Mouse (Mus musculus): ENCODE measurements around the gene Mrnip.
A peak's percentile ranks its signal among the peaks of the same experiment; 100 is the strongest.

Mrnip gene

DNA sequence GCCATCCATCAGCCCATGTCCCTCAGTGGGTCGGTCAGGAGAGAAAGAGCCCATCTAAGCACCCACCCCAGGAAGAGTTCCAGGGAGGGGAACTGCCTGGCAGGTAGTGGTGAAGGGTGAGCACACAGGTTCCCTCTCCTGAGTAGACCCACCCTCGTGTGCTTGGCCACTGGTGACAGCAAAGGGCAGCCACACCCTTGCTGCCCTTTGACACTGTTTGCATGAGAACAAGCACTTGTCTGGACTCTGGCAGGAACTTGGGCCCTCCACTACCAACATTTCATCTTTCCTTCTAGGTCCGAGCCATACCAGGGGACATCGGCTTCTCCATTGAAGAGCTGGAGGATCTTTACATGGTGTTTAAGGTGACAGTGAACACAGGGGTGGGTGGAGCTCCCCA is 14.9 kb upstream of the Mrnip start:
- no peak for DNase-seq (ENCODE audit: low spot score in 2 of 2)

DNA sequence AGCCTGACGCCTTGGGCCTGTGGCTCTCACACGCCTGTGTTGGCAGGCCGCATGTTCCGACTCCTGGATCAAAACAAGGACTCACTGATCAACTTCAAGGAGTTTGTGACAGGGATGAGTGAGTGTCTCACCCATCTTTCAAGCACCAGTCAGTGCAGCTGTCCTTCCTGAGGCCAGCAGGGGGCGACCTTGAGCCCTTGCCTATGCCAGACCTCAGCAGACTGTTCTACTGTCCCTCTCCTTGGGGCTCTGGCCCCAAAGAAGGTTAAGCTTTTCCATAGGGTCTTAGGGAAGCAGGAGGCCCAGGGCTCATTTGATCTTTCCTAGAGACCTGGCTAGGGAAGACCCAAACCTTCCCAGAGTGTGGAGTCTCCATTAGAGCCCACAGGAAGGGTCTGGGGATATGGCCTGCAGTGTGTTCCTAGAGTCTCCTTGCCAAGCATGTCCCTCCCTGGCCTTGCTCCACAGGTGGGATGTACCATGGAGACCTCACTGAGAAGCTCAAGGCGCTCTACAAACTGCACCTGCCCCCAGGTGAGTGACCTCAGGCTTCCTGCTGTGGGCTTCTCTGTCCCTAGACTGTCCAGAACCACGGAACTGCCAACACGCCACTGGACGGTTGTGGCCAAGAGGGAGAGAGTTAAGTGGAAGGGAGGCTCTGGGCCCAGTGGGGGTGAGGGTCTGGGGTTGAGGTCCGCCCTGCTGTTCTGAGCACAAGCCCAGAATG is 12.5 kb upstream of the Mrnip start:
- peak; percentile 70 to 88 for DNase-seq (ENCODE audit: low spot score in 2 of 2)

DNA sequence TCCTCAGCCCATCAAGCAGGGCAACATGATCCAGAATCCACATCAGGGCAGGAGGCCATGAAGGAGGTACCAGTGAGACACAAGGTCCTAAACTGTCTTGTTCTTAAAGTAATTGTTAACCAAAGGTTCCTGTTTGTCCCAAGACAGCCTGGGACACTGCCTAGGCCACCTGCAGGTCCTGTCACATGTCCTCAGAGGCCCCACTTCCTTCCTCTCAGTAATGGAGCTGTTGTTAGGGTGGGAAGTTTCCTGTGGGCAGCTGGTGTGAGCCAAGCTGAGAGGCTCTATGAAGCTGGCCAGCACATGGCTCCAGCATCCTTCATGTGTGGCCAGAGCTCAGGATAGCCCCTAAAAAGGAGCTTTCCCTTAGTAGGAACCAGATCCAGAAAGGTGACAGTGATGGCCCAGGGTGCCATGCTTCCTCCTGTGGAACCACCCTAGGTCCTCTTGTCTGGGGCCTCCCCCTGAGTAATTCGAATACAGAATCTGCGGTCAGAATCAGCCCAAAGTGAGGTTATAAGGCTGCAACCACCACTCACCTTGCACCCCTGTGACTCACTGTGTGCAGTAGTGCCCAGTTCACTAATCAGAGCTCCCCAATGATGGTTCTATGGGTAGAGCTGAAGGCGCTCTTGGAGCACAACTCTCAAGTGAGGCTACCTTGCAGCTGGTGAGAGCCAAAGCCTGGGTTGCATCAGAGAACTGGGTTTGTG is 11.8 kb upstream of the Mrnip start:
- DNase-seq (ENCODE audit: low spot score in 2 of 2) = no peak

DNA sequence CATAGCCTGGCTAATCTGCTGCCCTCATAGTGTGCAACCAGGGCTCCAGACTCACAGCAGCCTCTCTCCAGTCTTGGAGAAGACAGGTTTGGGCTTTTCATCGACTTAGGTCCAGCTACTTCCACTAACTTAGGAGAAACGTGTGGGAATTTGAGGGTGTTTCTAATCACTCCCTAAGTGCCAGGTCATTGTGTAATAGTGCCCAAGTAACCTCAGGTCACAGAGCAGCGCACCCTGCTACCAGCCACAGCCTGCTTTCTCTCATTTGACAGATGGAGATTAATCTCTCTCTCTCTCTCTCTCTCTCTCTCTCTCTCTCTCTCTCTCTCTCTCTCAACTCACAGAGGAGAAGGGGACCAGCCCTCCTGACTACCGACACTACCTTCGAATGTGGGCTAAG is 5.9 kb upstream of the Mrnip start:
- no peak for DNase-seq (ENCODE audit: low spot score in 2 of 2)

DNA sequence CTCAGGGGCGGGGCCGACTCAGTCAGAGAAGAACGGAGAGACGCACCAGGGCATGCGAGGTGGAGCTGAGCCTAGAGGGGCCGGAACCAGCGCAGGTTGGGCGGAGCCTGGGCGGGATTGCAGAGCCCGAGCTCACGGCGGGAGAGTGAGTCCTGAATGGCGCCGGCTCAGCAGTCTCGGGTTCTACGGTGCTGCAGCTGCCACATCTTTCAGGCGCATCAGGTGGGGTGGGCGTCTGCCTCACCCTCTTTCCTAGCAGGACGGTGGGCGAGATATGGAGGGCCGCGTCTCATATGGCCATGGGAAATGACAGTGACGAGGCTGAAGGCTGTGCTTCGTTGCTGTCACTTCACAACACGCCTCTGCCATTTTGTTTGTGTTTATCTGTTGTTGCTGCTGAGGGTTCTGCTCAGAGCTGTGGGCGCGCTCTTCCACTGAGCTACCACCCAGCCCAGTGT is 515 bp downstream of the Mrnip start:
- DNase-seq (ENCODE audit: low spot score in 2 of 2) = peak; percentile 99

DNA sequence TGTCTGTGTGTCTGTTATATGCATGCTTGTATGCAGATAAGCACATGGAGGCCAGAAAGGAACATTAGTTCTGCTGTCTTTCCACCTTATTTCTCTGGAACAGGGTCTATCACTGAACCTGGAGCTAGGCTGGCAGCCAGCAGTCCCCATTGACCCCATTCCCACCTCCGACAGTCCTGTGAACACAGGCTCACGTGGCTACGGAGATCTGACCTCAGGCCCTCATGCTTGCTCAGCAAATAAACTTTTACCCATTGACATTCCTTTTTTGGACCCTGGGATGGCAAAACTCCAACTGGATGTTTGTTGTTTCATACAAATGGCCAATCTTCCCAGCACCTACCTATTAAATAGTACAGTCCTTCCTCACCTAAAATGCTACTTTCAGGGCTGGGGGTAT is 2.1 kb downstream of the Mrnip start:
- DNase-seq (ENCODE audit: low spot score in 2 of 2) = no peak

DNA sequence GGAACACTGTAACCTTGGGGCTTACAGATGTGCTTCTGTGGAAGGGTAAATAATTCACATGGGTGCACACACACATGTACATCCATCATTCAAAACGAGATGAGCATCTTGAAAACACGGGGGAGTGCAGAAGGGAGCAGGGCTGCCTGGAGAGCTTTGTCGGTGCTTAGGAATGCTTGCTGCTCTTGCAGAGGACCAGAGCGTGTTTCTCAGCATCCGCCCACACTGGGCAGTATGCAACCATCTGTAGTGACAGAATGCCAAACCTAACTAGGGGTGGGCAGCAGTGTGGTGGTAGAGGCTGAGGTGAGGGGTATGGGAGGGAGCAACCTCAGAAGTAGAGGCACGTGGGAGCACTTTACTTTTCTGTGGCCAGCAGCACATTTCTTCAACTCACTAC is 2.9 kb downstream of the Mrnip start:
- DNase-seq (ENCODE audit: low spot score in 2 of 2) = no peak

DNA sequence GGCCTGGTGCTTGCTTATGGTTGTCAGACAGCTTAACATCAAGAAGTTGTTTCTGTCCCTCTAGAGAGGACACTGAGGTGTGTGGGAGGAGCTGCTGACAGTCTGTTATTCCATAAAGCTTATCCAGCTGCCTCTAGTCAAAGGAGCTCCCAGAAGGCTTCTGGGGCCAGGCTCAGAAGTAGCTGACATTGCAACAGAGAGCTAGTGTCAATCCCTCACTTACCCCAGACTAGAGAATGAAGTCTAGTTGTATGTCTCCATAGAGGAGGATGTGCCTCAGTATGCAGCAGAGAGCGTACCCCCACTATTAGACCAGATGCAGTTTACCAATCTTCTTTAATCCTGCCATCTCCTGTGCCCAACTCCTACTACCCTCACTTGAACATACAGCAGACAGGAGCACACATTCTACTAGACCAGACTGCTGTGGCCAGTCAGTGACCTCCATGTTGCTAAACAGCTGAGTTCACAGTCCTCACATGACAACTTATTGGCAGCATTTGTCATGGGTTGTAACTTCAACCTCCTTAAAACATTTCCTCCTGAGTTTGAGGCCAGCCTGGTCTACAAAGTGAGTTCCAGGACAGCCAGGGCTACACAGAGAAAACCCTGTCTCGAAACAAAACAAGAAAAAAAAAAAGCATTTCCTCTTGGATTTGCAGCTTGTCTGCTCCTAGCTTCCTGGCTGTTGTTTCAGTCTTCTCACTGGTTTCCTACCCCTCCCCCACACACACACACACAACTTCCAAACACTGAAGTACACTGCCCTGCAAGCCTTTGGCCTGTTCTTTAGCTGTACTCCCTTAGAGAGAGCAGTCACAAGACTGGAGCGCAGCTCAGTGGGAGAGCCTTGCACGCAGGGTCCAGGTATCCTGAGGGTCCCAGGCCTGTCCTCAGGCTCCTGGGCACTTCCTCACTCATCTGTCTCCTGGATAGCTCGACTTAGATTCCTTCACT is 4.6 kb downstream of the Mrnip start:
- no peak for DNase-seq (ENCODE audit: low spot score in 2 of 2)

DNA sequence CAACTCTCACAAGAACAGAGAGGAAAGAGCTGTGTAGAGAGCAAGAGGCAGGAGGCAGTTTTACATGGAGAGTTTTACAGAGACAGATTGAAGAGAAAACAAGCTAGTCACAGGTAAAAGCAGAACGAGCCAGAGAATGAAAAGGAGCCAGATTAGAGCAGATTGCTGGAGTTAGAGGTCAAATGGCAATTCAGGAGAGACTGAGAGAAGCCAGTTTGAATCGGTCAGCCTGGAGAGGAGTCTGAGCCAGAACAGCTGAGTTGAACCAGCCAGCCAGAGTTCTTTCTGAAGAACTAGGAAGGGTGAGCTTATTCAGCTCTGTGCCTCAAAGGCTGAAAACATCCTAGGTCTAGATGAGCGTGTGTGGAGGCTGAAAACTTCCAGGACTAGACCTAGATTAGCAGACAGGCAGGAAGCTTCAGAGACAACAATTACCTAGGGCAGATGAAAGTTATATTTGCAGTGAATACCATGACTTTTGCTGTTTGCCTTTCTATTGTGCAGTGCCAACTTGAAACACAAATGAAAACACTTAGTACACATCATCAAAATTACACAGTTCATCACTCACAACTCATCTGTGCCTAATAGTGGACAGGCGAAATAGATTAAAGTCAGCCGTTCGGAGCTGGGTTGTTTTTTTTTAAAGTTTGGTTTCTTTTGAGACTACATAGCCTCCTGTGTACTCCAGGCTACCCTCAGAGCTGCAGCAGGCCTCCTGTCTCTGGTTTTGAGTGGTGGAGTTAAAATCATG is 6.4 kb downstream of the Mrnip start:
- no peak for DNase-seq (ENCODE audit: low spot score in 2 of 2)

DNA sequence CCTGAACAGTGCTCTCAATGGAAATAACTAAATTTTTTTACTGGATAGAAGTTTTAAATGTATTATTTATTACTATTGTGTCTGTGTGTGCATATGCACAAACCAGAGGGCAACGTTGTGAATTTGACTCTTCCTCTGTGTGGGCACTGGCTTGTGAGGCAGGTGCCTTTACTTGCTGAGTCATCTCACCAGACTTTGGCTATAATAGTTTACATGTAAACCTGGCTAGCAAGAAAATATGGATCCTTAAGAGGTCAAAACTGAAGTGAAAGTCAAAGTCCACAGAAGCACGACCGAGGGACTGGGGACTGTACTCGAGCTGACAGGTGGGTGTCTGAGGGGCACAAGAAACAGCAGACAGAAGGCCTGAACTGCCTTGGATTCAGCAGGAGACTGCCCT is 8.5 kb downstream of the Mrnip start:
- DNase-seq (ENCODE audit: low spot score in 2 of 2) = no peak

DNA sequence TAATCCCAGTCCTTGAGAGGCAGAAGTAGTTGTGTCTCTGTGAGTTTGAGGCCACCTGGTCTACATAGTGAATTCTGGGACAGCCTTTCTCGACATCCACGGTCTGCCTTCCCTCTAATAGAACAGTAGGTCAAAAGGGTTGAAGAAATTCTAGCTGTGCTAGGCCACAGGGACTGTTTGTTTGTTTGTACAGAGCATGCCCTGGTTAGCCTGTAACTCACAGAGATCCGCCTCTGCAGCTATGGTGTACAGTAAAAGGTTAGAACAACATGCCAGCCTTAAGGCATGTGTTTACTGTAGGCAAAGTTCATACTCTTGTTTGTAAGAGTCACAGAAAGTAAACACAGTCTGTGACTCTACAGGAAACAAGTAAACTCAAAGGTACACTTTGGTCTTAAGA is 10.5 kb downstream of the Mrnip start:
- no peak for DNase-seq (ENCODE audit: low spot score in 2 of 2)

DNA sequence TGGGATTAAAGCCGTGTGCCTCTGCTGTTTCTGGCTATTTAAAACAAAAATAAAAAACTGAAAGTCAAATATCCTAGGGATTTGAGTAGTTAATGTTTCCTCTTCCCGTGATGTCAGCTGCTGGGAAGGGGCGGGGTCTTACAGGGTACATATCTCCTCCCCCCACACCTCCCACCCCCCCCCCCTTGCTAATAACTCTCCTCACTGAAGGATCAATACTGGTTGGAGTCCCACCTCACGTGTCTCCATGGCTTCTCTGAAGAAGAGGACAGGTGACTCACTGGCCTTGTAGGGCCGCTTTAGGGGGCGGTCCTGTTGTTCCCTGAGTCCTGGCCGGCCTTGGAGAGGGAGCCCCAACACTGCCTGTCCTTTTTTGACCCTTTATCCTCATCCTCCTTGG is 14.4 kb downstream of the Mrnip start:
- no peak for DNase-seq (ENCODE audit: low spot score in 2 of 2)

DNA sequence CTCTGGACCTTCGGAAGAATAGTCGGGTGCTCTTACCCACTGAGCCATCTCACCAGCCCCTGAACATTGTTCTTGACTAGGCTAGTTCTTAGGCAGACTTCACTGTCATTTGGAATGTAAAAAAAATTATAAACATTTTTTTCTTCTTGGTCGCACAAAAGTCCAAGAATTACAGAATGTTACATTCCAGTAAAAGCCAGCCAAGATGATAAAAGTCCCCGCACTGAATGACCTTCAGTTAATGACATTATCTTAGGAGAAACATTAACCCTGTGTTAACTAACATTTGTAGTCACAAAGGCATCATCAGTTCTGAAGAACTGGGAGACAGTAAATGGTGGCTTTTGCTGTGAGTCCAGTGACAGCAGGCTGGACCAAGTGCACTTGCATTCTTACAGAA is 16.1 kb downstream of the Mrnip start:
- DNase-seq (ENCODE audit: low spot score in 2 of 2) = no peak

DNA sequence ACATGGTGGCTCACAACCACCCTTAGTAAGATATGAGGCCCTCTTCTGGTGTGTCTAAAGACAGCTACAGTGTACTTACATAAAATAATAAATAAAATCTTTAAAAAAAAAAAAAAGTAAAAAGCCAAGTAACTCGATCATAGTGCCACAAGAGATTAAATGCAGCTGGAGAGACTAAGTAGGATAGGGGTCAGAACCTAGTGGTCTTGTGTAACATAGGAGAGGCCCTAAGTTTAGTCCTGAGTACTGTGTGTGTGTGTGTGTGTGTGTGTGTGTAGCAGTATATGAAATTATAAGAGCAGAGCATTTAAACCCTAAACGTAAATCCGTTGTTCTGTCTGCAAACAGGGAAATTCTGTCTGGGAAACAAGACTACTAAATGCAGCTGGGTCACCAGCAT is 18.0 kb downstream of the Mrnip start:
- DNase-seq (ENCODE audit: low spot score in 2 of 2) = no peak

DNA sequence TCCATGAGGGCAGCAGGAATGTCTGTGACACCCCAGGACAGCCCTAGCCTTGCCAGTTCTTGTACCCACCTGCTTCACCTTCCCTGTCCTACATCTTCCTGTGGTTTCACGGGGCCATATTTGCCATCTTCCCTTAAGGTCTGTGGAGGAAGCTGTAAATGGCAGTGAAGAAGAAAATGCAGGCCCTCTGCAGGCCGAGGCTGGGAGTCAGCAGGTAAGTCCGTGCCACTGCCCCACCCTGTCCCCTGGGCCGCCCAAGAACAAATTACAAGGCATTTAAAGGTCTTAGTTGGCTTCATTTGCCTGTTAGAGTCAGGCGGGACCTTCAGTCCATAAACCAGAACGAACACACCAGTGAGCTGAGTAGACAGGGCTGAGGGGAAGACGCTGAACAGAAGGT is 19.8 kb downstream of the Mrnip start:
- DNase-seq (ENCODE audit: low spot score in 2 of 2) = no peak

DNA sequence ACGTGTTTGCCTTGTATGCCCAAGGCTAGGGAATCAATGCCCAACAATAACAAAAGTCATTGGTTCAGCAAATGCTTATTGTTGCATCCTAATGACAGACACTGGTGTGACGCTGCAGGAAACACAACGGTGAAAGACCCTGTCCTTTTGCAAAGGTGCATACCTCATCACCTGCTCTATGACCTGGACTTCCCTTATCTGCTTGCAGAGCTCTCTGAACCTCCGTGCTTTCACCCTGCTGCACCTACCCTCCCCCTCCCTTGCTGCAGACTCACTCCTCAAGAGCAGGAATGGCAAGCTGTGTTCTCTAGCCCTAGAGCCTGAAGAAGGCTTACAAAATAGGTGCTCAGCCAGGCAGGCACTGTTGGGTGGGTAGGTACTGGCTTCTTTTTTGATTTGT is 20.5 kb downstream of the Mrnip start:
- DNase-seq (ENCODE audit: low spot score in 2 of 2) = no peak

DNA sequence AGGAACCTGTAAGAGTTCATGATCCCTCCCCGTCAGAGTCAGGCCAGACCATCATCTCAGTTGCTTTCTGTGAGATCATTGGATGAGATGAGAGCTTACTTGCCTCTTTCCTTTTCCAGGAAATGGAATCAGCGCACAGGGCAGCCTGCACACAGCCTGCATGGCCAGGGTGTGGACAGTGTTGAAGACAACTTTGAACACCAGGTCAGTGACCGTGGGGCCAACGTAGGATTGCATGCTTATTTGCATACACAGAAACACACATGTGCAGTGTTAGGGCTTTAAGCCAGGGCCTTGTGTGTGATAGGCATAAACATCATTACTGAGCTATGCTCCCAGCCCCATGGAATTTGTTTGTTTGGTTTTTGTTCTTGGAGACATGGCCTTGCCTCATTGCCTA is 23.3 kb downstream of the Mrnip start:
- no peak for DNase-seq (ENCODE audit: low spot score in 2 of 2)

DNA sequence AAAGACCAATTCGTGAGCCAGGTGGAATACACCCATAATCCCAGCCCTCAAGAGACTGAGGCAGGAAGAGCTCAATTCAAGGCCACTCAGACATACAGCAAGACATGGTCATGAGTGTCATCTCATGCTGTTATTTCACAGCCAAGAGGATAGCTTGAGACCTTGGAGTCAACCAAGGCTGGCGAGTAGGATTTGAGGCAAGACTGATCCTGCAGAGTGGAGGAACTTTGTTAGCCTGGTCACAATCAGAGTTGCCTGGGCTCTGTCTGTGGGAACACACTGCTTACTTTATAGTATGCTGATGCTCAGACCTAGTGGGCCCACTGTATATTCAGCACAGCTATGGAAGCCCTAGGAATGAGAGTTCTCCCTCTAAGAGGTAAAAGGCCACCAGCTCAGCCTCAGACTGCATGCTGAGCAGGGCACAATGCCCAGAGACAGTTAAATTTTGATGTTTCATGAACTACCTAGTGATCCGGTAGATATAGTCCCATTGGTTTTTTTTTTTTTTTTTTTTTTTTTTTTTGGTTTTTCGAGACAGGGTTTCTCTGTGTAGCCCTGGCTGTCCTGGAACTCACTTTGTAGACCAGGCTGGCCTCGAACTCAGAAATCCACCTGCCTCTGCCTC is 24.1 kb downstream of the Mrnip start:
- no peak for DNase-seq (ENCODE audit: low spot score in 2 of 2)

DNA sequence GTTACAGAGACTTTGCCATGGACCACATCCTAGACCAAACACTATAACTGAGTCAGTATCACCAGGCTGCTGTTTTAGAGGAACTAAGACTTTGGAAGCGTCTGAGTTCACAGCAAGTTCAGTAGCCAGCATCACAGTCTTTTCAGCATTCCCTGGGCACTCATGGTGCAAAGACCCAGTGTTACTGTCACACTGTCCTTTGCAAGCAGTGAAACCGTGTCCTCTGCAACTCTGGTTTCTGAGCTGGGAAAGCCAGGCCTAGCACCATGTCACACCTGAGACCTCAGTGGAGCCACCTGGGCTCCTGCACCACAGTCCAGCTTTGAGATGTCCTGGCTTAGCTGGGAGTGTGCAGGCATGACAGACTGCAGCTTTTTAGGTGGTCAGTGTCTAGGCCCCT is 24.7 kb downstream of the Mrnip start:
- no peak for DNase-seq (ENCODE audit: low spot score in 2 of 2)

DNA sequence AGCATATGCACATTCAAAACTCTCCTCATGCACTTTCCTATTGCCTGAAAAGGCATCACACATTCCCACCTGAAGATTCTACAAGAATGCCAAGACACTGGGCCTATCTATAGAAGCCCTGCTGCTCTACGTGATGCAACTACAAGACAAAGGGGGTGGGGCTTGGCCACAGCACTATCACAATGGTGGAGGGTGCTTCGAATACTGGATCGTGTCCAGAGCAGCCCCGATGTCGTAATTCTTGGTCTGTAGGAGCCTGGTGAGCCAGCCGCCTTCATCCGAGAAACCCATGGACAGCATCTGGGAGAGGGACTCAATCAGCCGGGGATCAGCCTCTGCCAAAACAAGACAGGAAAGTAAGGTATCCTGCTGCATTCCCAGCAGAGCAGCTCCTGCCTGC is 26.4 kb downstream of the Mrnip start:
- no peak for DNase-seq (ENCODE audit: low spot score in 2 of 2)

DNA sequence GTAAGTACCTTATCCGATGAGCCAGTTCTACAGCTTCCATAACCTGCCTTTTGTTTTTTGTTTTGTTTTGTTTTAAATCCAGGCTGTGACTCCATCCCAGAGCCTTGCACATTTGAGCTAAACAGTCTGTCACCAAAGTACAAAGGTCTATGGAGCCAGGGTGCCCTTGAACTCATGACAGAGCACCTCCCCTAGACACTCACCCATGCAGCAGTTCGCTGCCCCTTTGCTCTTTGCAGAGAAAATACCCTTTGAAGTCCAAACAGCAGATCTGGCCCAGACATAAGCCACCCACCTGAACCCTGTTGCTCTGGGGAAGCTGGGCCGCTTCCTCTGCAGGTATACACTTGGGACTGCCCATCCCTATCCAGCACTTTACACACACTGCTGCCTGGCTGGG is 27.3 kb downstream of the Mrnip start:
- no peak for DNase-seq (ENCODE audit: low spot score in 2 of 2)

Data from spleen, postnatal 4 days (tissue).